Mouse (Mus musculus) limb, embryonic 14.5 days (tissue): ENCODE measurements at regions not wholly inside any gene's neighbourhood (a gene's known extent, or its start where the extent isn't known, plus 50 kb on each side); places are given as distances from the start of the nearest gene placed in this dataset.

Source experiments
- ATAC-seq: fragments of 200-750 bp; cut with Nextera tagmentation; 2 replicates; pipeline ENCODE4 v1.8.0; 2017; ENCODE audit warnings: low read depth, moderate number of reproducible peaks, moderate TSS enrichment; ENCODE audit not compliant: low FRiP score
- DNase-seq: peaks from one replicate; pipeline ENCODE4 v3.0.0-alpha.2; 2015; ENCODE audit warnings: low spot score
- H3K27ac ChIP-seq: fragments of 300-500 bp; sonication (generic); replicated peaks from 2 replicates; pipeline ENCODE4 v1.5.1; 2014; ENCODE audit warnings: low read depth, mild to moderate bottlenecking, low read length, moderate library complexity, mixed read lengths
- H3K27me3 ChIP-seq: fragments of 300-500 bp; sonication (generic); 2 replicates; pipeline ENCODE4 v1.6.1; 2014; ENCODE audit warnings: low read length, mixed read lengths; ENCODE audit not compliant: control insufficient read depth, insufficient read depth
- H3K36me3 ChIP-seq: fragments of 300-500 bp; sonication (generic); 2 replicates; pipeline ENCODE4 v1.6.1; 2014; ENCODE audit warnings: mild to moderate bottlenecking, low read length, moderate library complexity, mixed read lengths; ENCODE audit not compliant: control insufficient read depth, insufficient read depth
- H3K4me1 ChIP-seq: fragments of 300-500 bp; sonication (generic); 2 replicates; pipeline ENCODE4 v1.6.1; 2014; ENCODE audit warnings: antibody characterized with exemption, low read length, mixed read lengths; ENCODE audit not compliant: control insufficient read depth, insufficient read depth
- H3K4me2 ChIP-seq: fragments of 300-500 bp; sonication (generic); replicated peaks from 2 replicates; pipeline ENCODE4 v1.6.1; 2014; ENCODE audit warnings: low read depth, mild to moderate bottlenecking, low read length, moderate library complexity; ENCODE audit not compliant: severe bottlenecking
- H3K4me3 ChIP-seq: fragments of 300-500 bp; sonication (generic); replicated peaks from 2 replicates; pipeline ENCODE4 v1.5.1; 2014; ENCODE audit warnings: low read length
- H3K9ac ChIP-seq: fragments of 300-500 bp; sonication (generic); 2 replicates; pipeline ENCODE4 v1.6.1; 2014; ENCODE audit warnings: mild to moderate bottlenecking, low read depth, low read length, moderate library complexity; ENCODE audit not compliant: severe bottlenecking
- H3K9me3 ChIP-seq: fragments of 300-500 bp; sonication (generic); 2 replicates; pipeline ENCODE4 v1.6.1; 2016; ENCODE audit warnings: low read length; ENCODE audit not compliant: control insufficient read depth
- POLR2A ChIP-seq: fragments of 200-500 bp; IDR thresholded peaks from 2 replicates; pipeline ENCODE4 v1.8.0; 2012; ENCODE audit warnings: inconsistent platforms, mild to moderate bottlenecking, moderate library complexity, borderline replicate concordance; ENCODE audit not compliant: insufficient read depth, insufficient read length; ENCODE audit errors: extremely low read depth
- WGBS: fragments of 180-500 bp; shearing (Covaris S2); extraction: QIAGEN DNeasy Blood & Tissue Kit; methylation state at CpG from one replicate; pipeline ENCODE4 v1.1.7; 2014; 5-methylcytosine and 5-hydroxymethylcytosine counted together

DNA sequence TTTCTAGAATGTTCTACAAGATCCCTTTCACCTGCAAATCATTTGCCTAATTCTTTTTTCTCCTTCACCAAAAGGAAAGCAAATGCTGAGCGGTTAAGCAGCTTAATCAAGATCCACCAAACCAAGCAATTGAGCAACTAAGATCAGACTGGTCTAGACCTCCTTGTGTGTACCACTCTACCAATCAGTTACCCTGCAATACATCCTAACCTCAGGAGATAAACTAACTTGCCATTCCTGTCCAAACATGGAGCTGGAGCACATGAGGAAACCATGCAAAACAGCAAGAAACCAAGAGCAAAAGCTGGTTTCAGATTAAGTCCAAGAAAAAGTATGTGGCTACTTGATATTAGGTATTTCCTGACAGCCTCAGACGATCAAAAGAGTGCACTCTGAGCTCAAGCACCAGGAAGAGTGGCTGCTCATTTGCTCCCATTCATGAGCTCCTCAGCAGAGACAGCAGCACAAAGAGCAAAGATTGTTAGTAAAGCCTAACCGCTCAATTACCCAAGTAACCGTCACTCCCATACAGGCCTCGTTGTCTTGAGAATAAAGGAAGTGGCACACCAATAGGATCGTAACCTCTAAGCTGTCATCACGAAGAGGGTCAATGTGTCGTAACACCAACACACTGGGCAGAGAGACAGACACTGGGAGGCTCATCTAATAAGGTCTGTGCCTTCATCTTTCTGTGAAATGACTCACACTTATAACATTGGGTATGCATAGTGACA lies 169.5 kb upstream of the Tent5a start:
- Histone ChIP-seq H3K9me3 (no peaks in the 10 kb centered on the region), H3K27ac (no peak overlapping the region), H3K9ac (no peak overlapping the region), H3K4me1 (no peaks in the 10 kb centered on the region), H3K27me3 (no peaks in the 10 kb centered on the region), H3K4me2 (no peak overlapping the region), H3K36me3 (no peaks in the 10 kb centered on the region), H3K4me3 (no peak overlapping the region)
- TF ChIP-seq POLR2A = no peak
- DNase-seq (no peak), ATAC-seq (no peak)
- 66% methylated on average over 8 of the region's 8 CpGs for WGBS

DNA sequence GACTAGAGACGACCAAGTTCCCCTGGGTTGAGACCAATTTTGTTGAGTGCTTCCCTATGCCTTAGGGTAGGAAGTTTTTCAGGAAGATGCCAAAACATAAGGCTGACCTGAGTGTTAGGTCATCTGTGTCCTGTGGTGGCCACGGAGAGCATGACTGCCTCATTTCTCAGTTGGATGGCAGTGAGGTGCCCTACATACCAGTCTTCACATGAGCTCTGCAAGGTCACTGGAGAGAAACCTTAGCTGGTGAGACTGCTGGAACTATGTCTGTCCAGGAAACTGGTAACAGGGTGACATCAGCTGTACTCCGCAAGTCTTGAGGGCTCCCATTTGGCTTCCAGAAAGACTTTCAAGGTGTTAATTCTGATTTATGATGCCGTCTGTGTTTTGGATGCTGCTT lies 167.9 kb upstream of the Tent5a start:
- H3K4me2 ChIP-seq = no peak overlapping the region; the same call in 1 of the 2 replicates
- DNase-seq = no peak
- no peaks in the 10 kb centered on the region for H3K9me3 ChIP-seq
- TF ChIP-seq POLR2A = no peak
- H3K4me3 ChIP-seq = no peak overlapping the region
- H3K4me1 ChIP-seq = no peaks in the 10 kb centered on the region
- ATAC-seq = no peak
- H3K27me3 ChIP-seq = no peaks in the 10 kb centered on the region
- 49% methylated on average over 4 of the region's 4 CpGs for WGBS
- H3K9ac ChIP-seq = no peak overlapping the region
- no peaks in the 10 kb centered on the region for H3K36me3 ChIP-seq
- H3K27ac ChIP-seq = no peak overlapping the region

DNA sequence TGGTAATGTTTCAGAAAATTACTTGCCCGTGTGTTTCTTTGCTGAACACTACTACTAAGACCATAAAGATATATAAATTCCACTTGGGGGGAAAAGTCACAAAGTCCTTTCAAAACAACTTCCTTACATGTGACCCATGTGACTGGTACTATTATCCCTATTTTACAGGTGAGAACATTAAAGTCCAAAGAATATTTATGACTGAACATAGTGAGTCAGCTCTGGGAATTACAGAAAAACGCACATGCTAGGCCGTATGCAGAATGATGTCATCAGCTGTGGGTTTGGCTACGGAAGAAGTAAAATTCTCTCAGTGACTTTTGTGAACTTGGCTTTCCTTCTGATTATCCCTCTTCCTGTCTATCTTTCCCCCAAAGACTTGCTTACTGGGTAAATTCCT lies 166.6 kb upstream of the Tent5a start:
- 58% methylated on average over 4 of the region's 4 CpGs for WGBS
- TF ChIP-seq POLR2A = no peak
- H3K4me1 ChIP-seq = no peaks in the 10 kb centered on the region
- ATAC-seq (no peak), DNase-seq (no peak)
- H3K27ac ChIP-seq = no peak overlapping the region
- H3K27me3 ChIP-seq = no peaks in the 10 kb centered on the region
- H3K9me3 ChIP-seq = no peaks in the 10 kb centered on the region
- no peak overlapping the region for H3K4me3 ChIP-seq
- H3K36me3 ChIP-seq = no peaks in the 10 kb centered on the region
- H3K4me2 ChIP-seq = no peak overlapping the region
- no peak overlapping the region for H3K9ac ChIP-seq

DNA sequence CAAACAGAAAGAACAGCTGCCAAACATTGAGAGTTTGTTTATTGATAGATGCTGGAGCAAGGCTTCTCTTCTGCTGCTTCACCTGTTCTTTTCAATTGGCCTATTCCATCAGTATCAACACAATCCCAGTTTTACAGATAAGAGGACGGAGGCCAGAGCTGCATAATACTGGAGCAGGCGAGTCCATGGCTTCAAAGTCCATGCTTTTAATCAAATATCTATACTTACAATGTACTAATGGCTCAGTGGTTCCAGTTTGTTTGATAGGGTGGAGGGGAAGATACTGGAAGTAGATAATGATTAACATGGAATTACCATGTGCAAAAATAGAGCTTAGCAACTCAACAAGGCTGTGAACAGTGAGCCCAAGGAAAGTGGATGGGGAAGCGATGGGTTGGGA lies 163.2 kb upstream of the Tent5a start:
- H3K27me3 ChIP-seq = no peaks in the 10 kb centered on the region
- no peak for TF ChIP-seq POLR2A
- 88% methylated on average over 3 of the region's 3 CpGs for WGBS
- H3K4me3 ChIP-seq = no peak overlapping the region
- no peak overlapping the region for H3K4me2 ChIP-seq
- H3K27ac ChIP-seq = no peak overlapping the region
- H3K9ac ChIP-seq = no peak overlapping the region
- DNase-seq = no peak
- H3K36me3 ChIP-seq = no peaks in the 10 kb centered on the region
- H3K4me1 ChIP-seq = no peaks in the 10 kb centered on the region
- H3K9me3 ChIP-seq = no peaks in the 10 kb centered on the region
- ATAC-seq = no peak

DNA sequence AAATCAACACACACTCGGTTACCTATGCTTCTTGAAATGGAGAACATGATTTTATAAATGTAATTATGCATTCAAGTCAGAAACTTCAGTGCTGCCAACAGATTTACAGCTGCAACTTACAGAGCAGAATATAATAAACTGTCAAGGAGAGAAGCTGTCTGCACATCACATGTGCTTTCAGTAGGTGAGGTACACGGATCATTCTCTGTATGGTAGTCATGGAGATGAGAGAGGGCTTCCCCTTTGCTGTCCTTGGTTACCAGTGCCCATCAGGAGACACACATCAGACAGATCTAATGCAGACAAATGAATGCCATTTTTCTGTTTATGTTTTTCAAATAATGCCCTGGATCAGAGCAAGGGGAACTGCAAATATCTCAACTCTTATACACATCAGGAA lies 160.8 kb upstream of the Tent5a start:
- DNase-seq (no peak), ATAC-seq (no peak)
- H3K27me3 ChIP-seq = no peaks in the 10 kb centered on the region
- H3K36me3 ChIP-seq = no peaks in the 10 kb centered on the region
- TF ChIP-seq POLR2A = no peak
- no peak overlapping the region for H3K4me2 ChIP-seq
- no peaks in the 10 kb centered on the region for H3K4me1 ChIP-seq
- H3K9me3 ChIP-seq = no peaks in the 10 kb centered on the region
- 59% methylated on average over 2 of the region's 2 CpGs for WGBS
- no peak overlapping the region for H3K9ac ChIP-seq
- no peak overlapping the region for H3K4me3 ChIP-seq
- no peak overlapping the region for H3K27ac ChIP-seq
